Mouse (Mus musculus) heart, adult 11 months (tissue): ENCODE results near the gene Gabarapl2.

Source experiments
- DNase-seq: peaks from one replicate; pipeline ENCODE4 v3.0.0; 2022

Gene Gabarapl2

DNA sequence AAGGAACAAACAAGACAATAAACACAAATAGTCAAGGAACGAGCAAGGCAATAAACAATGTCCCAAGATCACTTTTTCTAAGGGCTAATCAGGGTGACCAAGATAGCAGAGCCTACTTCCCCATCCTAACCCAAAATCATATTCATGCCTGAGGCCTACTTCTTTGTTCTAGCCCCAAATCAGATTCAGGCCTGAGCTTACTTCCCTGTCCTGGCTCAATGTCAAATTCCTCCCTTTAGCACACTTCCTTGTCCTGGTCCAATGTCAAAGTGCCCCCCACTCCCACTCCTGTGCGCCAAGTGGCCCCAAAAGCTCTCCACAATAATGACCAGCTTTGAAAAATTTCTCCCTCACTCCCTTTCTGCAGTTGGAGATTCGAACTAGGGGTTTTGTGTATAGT, 3.3 kb upstream of the Gabarapl2 start:
- peak; percentile 78 for DNase-seq

DNA sequence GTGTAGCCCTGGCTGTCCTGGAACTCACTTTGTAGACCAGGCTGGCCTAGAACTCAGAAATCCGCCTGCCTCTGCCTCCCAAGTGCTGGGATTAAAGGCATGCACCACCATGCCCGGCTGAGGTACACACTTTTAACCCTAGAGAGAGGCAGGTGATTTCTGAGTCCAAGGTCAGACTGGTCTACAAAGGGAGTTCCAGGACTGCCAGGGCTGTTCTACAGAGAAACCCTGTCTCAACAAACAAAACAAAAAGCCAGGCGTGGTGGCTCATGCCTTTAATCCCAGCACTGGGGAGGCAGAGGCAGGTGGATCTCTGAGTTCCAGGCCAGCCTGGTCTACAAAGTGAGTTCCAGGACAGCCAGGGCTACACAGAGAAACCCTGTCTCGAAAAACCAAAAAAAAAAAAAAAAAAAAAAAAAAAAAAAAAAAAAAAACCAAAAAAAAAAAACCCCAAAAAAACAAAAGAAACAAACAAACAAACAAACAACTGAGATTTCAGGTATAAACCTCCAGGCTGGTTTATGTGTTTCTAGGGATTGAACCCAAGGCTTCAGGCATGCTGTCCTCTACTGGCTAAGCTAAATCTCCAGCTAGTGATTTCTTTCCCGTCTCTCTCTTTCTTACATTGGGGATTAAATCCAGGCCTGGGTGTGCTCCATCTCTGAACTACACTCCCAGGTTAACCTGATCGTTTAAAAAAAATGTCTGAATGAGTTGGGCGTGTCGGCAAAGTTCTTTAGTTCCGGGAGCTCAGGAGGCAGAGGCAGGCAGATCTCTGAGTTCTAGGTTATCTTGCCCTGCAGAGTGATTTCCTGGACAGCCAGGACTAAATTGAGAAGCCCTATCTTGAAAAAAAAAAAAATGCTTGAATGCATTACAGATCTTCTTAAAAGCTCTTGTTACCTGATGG, 2.2 kb upstream of the Gabarapl2 start:
- peak; percentile 85 for DNase-seq

DNA sequence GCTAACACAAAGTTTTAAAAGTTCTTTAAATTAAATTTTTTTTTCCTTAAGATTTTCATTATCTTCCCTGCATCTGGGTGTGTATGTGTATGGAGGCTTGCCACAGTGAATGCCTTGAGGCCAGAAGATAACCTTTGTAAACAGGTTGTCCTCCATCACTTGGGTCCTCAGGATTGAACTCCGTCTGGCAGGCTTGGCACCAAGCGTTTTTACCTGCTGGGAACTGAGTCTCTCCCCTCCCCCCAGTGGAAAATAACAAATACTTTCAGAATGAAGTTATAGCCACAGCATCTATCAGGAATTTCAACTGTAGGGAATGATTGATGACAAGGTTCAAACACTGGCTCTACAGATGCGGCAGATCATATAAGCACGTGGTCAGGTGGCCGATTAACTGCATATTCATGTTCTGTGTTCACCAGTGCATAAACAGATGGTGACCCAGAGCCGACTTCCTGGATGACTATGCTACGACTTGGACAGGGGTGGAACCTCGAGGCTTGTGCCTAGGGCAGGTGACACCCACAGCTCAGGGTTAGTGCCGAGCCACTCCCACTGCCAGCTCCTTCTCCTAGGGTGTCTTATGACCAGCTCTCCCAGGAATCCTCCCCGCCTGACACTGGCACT, 874 bp upstream of the Gabarapl2 start:
- peak; percentile 97 for DNase-seq

DNA sequence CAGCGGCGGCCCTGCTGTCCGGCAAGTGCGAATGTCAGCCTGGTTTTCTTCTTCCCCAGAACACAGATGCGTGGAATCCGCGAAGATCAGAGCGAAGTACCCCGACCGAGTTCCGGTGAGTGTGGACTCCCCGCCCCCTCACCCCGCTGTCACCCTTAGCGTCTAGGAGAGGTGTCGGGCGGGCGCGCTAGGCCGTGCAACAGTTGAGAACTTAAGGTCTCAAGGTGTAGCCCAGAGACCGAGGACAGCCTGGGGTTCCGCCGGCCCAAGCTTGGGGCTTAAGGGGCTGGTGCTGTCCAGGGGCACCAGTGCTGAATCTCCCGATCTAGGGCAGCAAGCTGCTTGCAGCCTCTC, 575 bp downstream of the Gabarapl2 start:
- peak; percentile 94 for DNase-seq

DNA sequence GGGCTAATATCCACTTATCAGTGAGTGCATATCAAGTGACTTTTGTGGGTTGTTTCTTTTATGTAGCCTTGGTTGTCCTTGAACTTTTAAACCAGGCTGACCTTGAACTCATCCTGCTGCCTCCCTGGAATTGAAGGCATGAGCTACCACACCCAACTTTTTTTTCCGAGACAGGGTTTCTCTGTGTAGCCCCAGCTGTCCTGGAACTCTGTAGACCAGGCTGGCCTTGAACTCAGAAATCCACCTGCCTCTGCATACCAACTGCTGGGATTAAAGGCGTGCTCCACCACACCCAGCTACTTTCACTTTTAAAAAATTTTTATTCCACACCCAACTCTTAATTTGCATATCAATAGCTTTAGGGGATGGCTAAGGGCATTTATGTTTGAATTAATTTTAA, 3.0 kb downstream of the Gabarapl2 start:
- DNase-seq: no peak

DNA sequence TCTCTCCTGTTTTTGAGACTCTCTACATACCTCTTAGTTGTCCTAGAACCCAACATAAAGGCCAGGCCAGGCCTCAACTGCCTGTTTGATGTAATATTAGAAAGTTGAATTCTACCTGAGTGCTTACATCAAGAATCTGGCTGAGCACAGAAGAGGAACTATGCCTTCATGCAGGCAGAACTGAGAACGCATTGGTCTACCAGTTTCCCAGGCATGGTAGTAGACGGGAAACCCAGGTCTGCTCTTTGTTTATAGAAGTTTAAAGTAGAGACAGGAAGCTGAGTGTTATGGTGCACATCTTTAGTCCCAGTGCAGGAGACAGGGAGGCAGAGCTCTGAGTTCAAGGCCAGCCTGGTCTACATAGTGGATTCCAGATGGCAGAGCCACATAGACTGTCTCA, 6.6 kb downstream of the Gabarapl2 start:
- DNase-seq: no peak

DNA sequence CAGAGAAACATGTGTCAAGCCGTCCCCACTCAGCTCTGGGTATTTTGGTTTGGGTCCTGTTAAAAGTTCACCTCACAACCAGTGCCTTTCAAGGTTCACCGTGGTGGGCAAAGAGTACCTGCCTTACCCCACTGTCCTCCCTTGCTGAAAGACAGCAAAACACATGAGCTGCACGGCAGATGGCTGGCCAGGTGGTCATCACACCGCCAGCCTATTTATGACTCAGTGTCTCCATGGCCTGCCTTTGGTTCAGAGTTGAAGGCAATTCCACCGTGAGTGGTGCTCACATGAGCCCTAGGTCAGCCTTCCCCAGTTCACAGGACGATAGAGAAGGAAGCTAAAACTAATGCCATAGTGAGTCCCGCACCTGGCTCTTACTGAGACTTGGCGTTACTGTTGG, 7.5 kb downstream of the Gabarapl2 start:
- peak; percentile 56 for DNase-seq

DNA sequence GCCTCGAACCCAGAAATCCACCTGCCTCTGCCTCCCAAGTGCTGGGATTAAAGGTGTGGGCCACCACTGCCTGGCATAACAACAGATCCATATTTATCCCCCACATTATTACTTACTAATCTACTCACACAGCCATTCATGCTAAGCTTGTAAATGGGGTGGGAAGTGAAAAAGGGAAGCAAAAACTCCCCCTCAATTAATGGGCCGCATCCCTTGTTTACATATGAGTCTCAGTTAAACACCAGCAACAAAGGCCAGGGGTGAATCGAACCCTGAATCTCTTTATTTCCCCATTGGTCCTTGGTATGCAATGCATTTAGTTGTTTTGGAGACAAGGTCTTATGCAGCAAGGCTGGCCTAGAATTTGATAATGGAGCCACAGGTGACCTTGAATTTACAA, 10.3 kb downstream of the Gabarapl2 start:
- no peak for DNase-seq

DNA sequence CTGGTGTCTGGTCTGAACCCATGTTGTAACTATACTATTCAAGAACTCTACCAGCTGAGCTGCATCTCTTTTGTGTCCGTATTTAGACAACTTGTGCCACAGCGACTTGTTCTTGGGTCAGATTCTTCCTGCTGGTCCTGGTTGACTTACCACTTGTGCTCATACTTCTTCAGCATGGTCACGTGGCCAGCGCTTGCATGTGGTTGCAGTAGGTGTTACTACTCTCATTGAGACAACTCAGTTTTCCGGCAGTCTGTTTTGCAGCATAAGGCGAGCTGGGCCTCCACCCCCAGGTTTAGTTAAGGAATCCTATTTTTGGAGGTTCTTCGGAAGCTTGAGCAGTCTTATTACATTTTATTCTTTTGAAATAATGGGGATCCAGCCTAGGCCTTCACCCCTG, 10.8 kb downstream of the Gabarapl2 start:
- peak; percentile 89 for DNase-seq

DNA sequence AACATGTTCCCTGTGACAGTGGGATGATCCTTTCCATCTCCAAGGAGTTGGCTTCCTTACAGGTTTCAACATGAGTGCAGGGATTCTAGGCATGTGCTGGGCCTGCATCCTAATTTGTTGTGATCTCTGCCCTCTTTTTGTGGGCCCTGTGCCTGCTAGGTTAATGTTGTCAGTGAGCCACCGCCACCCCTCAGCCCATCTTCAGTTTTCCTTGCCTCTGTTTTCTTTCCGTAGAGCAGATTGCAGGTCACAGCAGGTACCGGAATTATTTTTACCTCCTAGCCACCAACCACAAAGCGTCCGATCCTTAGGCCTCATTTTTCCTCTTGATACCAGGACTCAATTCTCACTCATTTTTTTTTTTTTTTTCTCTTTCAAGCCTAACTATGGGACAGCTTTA, 11.4 kb downstream of the Gabarapl2 start:
- DNase-seq: no peak

DNA sequence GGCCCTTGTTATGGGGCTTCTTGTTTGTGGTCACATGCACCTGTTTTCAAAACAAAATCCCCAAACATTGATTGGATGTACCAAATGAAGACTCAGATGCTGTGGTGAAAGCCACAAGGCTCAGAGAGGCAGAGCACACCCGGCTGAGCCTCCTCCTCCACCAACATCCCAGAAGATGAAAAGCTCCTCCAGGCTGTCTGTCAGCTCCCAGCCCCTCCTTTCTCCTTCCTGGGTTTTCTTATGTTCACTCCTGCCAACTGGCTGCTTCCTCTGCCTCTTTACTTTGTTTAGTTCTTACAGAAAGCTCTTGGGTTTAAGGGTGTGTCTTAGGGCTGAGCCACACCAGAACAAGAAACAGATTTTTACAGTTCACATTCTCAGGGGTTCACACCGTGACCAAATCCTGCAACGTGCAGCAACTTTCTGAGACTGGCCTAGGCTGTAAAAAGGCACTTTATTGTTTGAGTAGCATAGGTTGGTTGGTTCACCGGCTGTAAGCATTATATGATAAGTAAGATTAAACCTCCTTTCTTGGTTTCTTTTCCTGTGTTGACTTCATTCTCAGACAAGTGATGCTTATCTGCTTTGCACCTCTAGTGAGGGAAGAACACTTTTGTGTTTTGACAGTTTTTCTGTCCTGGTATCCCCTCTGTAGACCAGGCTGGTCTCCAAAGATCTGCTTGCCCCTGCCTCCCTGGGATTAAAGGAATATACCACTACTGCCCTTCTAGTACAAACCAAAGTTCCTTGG, 14.5 kb downstream of the Gabarapl2 start:
- peak; percentile 90 for DNase-seq

DNA sequence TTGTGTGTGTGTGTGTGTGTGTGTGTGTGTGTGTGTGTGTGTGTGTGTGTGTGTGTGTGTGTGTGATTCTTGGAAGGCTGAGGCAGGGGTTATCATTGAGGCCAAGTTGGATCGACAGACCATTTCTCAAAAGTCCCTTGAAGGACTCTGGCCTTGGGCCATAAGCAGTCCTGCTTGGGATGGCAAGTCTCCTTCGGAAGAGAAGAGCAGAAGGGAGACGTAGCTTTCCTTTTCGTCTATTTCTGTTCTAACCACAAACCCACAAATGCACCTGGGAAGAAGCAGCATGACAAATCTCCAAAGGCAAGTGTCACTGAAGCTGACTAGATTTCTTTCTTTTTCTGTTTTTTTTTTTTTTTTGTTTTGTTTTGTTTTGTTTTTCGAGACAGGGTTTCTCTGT, 15.4 kb downstream of the Gabarapl2 start:
- peak; percentile 61 for DNase-seq

DNA sequence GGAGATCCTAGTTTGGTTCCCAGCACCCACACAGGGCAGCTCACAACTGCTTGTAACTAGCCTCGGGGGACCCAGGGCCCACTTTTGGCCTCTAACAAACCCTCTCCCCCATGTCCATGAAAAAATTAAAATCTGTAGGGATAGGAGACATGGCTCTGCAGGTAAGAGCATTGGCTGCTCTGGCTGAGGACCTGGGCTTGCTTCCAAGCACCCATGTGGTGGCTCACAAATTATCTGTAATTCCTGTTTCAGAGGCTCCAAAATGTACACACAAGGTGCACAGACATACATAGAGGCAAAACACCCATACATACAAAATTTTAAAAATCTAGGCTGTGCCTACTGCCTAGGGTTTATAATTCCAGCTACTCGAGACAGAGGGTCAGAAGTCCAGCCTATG, 16.7 kb downstream of the Gabarapl2 start:
- peak; percentile 84 for DNase-seq

DNA sequence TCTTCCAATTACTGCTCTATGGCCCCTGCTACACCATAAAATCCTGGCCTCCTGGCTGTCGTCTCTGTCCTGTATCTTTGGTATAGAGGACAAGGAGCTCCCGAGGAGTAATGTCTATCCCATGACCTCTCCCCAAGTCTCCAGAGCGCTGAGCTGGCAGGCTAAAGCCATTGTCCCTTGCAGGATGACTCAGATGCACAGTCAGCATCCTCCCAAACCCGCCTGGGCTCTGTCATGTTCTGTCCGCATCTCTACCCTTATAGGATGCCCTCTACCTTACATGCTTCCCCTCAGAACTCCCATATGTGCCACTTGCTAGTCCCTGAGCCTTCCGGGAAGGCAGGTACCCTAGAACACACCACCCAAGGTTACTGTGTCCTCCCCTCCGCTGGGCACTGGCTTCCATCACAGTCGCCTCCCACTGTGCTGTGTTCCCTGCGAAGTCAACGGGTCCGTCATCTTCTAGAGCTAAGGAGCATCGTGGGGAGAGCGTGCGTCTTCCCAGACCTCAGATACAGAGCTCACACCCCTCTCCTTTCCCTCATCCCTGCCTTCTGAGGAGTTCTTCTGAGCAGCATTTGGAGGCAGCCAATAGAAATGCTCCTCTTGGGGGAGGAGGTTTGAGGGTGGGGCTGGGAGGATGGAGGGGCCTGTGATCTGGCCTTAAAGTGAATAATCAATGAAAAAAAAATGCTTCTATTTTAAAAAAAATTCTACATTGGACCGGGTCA, 20.3 kb downstream of the Gabarapl2 start:
- peak; percentile 82 for DNase-seq

DNA sequence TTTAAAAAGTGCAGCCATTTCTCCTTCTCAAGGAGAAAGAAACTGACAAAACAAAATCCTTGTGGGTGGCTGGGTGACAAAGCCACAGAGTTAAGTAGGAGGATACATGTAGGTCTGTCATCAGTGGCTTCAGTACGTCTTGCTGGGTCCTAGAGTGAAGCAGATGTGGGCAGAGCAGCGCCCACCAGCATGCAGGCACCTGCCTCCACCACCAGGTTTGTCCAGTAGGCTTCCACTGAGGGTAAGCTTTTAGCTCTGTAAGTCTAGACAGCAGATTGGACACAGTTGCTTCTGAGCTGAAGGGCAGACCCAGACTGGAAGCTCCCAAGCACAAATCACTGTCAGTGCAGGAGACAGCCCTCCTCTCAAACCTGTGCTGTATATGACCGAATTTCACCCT, 20.8 kb downstream of the Gabarapl2 start:
- DNase-seq: no peak

DNA sequence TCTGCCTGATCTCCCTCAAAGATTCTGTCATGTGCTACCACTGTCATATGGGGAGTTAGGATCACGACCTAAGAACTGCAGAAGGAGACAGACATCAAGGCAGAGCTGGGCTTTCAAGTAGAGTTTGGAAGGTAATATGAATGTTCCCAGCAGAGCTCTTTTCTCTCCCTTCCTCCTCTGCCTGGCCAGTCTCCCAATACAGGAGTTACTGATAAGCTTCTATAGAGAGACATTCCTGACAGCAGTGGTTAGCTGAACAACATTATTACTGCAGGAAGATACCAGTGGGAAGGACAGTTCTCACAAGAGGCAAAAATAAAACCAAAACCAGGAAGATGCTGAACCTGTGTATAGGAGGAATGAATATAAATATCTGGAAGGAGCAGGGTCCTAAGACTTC, 22.1 kb downstream of the Gabarapl2 start:
- DNase-seq: no peak

DNA sequence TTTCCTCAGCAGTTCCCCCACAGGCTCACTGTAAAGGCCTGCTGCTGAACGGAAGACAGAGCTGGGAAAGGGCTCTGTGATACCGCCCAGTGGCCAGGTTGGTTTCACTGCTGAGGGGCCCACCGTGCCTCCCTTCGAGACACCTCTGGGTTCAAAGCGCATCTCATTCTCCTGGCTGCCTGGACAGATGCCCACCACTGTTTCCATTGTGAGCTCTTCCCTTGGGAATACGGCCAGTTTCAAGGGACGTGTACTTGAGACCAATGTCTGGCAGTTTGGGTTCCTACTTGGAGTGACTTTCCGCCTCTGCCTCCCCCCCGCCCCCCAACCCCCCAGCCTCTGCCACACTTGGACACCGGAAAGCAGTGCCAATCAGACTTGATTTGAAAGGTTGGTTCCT, 22.6 kb downstream of the Gabarapl2 start:
- DNase-seq: peak; percentile 62

DNA sequence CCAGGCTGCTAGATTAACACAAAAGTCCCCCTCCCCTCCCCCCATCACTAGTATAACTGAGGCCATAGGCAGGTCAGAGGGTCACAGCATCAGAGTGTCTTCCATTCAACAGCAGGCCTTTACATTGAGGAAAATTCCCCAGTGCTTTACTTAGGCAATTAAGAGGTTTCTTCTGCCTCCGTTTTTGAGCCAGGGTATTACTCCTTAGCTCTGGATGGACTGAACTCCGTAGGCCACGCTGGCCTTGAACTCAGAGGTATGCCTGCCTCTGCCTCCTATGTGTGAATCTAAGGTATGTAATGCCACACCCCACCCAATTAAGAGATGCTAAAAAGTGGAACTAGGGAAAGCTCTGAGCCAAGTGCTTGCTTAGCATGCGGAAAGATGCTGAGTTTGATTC, 23.0 kb downstream of the Gabarapl2 start:
- DNase-seq: peak; percentile 46

DNA sequence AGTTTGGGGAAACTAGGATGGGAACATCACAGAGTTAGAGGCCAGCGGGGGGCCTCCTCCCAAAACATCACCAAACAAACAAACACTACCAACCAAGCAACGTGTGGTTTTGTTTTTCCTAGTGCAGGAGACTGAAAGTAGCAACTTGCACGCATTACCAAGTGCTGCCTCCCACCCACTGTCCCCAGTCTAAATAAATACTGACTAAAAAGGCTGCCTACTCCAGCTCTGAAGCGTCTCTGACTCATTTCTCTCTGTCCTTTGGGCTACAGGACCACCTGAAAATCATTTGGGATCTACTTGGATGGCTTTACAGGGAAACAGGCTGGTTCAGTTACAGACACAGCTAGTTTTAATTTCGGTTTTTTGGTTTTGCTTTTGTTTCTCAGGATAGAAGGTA, 23.8 kb downstream of the Gabarapl2 start:
- DNase-seq: no peak

DNA sequence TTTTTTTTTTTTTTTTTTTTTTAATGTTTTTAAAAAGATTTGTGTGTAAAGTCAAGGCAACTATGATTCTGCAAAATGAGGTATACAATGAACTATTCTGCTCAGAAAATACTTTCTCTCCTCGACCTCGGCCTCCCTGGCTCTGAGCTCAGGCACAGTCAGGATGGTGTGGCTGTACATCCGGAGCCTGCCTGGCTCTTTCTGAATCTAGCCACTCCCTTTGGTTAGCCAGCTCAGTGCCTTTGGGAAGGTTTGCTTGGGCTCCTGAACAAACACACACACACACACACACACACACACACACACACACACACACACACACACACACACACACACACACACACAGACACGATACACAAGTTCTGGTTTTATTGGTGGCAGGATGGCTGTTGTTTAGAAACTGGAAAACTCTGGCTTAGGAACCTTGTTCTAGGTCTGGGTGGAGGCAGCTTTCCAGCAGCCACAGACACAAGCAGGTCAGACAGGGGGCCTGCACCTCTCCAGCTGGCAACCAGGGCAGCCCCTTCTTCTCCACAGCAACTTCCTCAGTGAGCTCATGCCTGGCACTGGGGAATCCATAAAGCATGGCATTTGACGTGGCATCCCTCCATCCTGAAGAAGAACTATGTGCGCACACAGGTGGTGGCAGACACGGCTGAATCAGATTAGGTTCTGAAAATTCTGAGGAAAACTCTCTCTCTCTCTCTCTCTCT, 24.5 kb downstream of the Gabarapl2 start:
- DNase-seq: peak; percentile 69

DNA sequence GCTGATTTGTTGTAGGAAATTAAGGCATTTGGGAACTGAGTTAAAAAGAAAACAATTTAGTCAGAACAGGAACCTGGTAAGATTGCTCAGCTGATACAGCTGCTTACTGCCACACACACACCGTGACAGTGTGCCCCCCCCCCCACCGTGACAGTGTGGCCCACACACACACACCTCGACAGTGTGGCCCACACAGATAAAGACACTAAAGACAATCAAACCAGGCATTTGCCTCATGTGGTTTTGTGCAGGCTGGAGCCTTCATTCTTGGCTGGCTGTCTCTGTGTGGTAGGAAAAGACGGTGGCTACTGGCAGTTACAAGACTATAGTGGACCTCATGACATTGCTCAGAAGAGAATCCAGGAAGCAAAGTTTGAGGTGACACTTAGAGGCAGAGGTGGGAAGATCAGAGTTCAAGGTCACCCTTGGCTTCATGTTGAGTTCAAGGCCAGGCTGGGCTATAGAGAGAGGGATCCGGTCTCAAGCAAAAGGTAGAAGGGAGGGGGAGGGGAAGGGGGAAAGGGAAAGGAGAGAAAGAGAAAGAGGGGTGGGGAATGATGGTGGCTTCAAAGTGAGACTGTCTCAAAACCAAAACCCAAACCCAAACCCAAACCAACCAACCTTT, 26.9 kb downstream of the Gabarapl2 start:
- no peak for DNase-seq

DNA sequence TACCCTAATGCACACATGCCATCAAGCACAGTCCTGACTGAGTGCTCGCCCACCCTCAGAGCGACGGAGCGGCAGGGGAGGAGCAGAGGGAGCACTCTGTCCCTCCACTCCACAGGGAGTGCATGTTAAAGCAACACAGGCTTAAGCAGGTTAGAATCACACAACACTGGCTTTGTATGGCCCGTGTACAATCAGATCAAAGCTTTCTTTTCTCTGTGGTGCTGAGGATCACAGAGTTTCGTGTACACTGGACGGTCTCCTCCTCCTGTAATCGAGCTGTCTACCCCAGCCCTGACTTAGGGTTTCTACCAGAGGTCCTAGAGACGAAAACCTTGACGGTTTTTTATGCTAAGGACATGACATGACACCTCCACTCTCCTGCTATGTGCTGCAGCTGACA, 28.0 kb downstream of the Gabarapl2 start:
- DNase-seq: no peak
